Mouse (Mus musculus): ENCODE measurements around the gene Gja5. TPM values are rescaled to one million over a fixed set of nuclear protein-coding genes. Genes with fewer than 3 reads are reported as not detected.
"Not testable (repeated sequence)": the region's sequence is repeated elsewhere in the genome, so short reads cannot be mapped to it uniquely, and the experiment has no call there.

Gene Gja5
- total RNA-seq, 2 experiments from 2014 or later: 1.7 to 2.8 TPM

GRCm38 (mm10) chr3:97032053-97032496, 127.6 kb downstream of the Gja5 start:
- no peak for DNase-seq (ENCODE audit: low spot score)

GRCm38 (mm10) chr3:97035558-97035957, 131.1 kb downstream of the Gja5 start:
- DNase-seq (ENCODE audit: low spot score): no peak

- no peak for DNase-seq (ENCODE audit: low spot score)
Measured at GRCm38 (mm10) chr3:97037119-97037518, 132.6 kb downstream of the Gja5 start.

- DNase-seq (ENCODE audit: low spot score): no peak
Measured at GRCm38 (mm10) chr3:97039721-97040120, 135.2 kb downstream of the Gja5 start.

- no peak for DNase-seq (ENCODE audit: low spot score)
Measured at GRCm38 (mm10) chr3:97044188-97044587, 139.7 kb downstream of the Gja5 start.

GRCm38 (mm10) chr3:97047757-97048156, 143.3 kb downstream of the Gja5 start:
- DNase-seq (ENCODE audit: low spot score): no peak

- no peak for DNase-seq (ENCODE audit: low spot score)
Measured at GRCm38 (mm10) chr3:97048360-97048759, 143.9 kb downstream of the Gja5 start.

GRCm38 (mm10) chr3:97051264-97051744, 146.8 kb downstream of the Gja5 start:
- DNase-seq (ENCODE audit: low spot score): no peak

- DNase-seq (ENCODE audit: low spot score): no peak
Measured at GRCm38 (mm10) chr3:97052069-97052799, 147.7 kb downstream of the Gja5 start.

- no peak for DNase-seq (ENCODE audit: low spot score)
Measured at GRCm38 (mm10) chr3:97058704-97059103, 154.2 kb downstream of the Gja5 start.

- DNase-seq (ENCODE audit: low spot score): no peak
Measured at GRCm38 (mm10) chr3:97060119-97060518, 155.6 kb downstream of the Gja5 start.

- DNase-seq (ENCODE audit: low spot score): no peak
Measured at GRCm38 (mm10) chr3:97062814-97063213, 158.3 kb downstream of the Gja5 start.

- DNase-seq (ENCODE audit: low spot score): peak; percentile 71
Measured at GRCm38 (mm10) chr3:97064046-97064445, 159.6 kb downstream of the Gja5 start.

- DNase-seq (ENCODE audit: low spot score): peak; percentile 32
Measured at GRCm38 (mm10) chr3:97069589-97069988, 165.1 kb downstream of the Gja5 start.

- not testable (repeated sequence) for DNase-seq (ENCODE audit: low spot score)
Measured at GRCm38 (mm10) chr3:97071916-97072315, 167.4 kb downstream of the Gja5 start.

- DNase-seq (ENCODE audit: low spot score): not testable (repeated sequence)
Measured at GRCm38 (mm10) chr3:97072361-97072760, 167.9 kb downstream of the Gja5 start.

GRCm38 (mm10) chr3:97075744-97076350, 171.4 kb downstream of the Gja5 start:
- not testable (repeated sequence) for DNase-seq (ENCODE audit: low spot score)

GRCm38 (mm10) chr3:97076412-97076811, 171.9 kb downstream of the Gja5 start:
- DNase-seq (ENCODE audit: low spot score): peak; percentile 46

GRCm38 (mm10) chr3:97078436-97078835, 173.9 kb downstream of the Gja5 start:
- no peak for DNase-seq (ENCODE audit: low spot score)

GRCm38 (mm10) chr3:97082156-97082555, 177.7 kb downstream of the Gja5 start:
- no peak for DNase-seq (ENCODE audit: low spot score)

- no peak for DNase-seq (ENCODE audit: low spot score)
Measured at GRCm38 (mm10) chr3:97087326-97087725, 182.8 kb downstream of the Gja5 start.

- not testable (repeated sequence) for DNase-seq (ENCODE audit: low spot score)
Measured at GRCm38 (mm10) chr3:97088291-97088690, 183.8 kb downstream of the Gja5 start.

- not testable (repeated sequence) for DNase-seq (ENCODE audit: low spot score)
Measured at GRCm38 (mm10) chr3:97091971-97092370, 187.5 kb downstream of the Gja5 start.

Measured in gastrocnemius, adult 18-20 months (tissue).